Mouse (Mus musculus): ENCODE measurements at regions not wholly inside any gene's neighbourhood (a gene's known extent, or its start where the extent isn't known, plus 50 kb on each side); places are given as distances from the start of the nearest gene placed in this dataset.
"Not testable (repeated sequence)": the region's sequence is repeated elsewhere in the genome, so short reads cannot be mapped to it uniquely, and the experiment has no call there.

DNA sequence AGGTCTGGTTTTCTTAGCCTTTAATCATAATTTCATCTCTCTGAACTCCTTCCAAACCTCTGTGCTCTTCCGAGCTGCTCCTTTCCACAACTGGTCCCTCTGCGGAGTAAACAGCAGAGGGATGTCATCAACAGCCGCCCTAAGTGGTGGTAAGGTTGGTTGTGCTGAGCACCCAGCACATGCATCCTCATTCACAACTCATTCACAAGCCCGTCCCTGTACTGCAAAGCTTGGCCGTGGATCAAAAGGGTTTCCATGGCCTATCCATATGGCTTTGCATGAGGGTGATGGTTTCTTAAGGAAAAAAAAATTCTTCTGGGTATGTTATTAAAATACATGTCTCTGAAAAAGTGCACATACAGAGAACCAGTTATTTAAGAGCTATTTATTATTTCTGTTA lies 828.6 kb upstream of the Sox9 start:
- in situ Hi-C loops (cut with MboI, MseI): no loop called here

DNA sequence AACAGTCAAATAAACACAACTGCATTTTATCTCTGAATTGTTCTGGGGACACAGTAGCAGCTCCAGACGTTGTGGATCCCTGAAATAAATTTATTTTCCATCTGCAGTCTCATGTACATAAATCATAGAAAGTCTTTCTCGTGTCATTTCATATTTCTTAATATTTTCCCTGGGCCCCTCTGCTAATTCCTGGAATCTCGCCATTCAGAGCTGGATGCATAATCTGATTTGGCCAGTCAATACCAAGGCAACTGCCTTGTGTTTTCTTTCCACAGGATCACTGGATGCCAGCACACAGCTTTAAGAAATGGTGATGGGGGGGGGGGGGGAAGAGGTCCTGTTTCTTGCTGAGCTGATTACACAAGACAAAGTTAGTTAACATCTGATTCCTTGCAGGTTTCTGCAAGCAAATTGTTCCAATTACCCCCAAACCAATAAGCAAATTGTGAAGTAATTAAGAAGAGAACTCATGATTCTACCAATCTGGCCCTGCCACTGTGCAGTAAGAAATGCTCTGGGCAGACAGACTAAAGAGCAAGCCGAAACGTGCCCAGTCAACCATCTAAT lies 824.2 kb upstream of the Sox9 start:
- in situ Hi-C loops (cut with MboI, MseI): no loop called here

- in situ Hi-C loops (cut with MboI, MseI): no loop called here
These were observed 820.8 kb upstream of the Sox9 start for GRCm38 (mm10) chr11:111961047-111961837.

- in situ Hi-C loops (cut with MboI, MseI): no loop called here
These were observed 820.2 kb upstream of the Sox9 start for GRCm38 (mm10) chr11:111961846-111962245.

DNA sequence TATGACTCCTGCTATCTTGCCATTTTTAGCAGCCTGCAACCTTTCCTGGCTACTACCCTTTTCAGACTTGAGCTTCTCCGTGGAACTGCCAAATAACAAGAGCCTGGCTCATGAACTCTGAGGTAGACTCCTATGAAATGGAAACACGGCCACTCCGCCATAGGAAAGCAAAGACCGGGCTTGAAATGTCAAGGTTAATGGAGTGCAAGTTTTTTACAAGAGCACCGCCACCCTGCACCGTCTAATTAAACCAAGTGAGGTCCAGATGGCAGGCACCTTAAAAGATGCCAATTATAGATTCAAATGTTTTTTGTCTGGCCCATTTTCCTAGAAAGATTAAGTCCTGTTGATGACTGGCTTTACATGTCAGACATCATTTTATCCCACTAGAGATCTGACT lies 818.0 kb upstream of the Sox9 start:
- in situ Hi-C loops (cut with MboI, MseI): no loop called here

- in situ Hi-C loops (cut with MboI, MseI): no loop called here
These were observed 815.6 kb upstream of the Sox9 start for GRCm38 (mm10) chr11:111966401-111966800.

GRCm38 (mm10) chr11:111971001-111971400 lies 811.0 kb upstream of the Sox9 start:
- in situ Hi-C loops (cut with MboI, MseI): no loop called here

DNA sequence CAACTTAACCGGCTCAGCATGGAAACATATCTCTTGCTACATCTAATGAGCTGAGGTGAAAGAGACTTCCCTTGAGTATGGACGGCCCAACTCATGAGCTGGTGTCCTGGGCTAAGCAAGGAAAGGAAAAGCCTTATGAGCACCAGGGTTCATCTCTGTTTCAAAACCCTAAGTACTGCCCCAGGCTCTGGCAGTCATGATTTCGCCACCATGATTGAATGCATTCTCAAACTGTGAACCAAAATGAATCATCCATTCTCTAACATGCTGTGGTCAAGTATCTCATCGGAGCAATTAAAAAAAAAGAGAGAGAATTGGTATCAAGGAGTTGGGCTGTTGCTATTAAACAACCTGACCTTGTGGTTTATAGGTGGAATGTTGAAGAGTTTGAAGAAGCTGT lies 803.4 kb upstream of the Sox9 start:
- in situ Hi-C loops (cut with MboI, MseI): loop anchor here (5.0 kb wide), 1 partner anchor 86 kb away; no protein-coding TSS in a partner anchor

DNA sequence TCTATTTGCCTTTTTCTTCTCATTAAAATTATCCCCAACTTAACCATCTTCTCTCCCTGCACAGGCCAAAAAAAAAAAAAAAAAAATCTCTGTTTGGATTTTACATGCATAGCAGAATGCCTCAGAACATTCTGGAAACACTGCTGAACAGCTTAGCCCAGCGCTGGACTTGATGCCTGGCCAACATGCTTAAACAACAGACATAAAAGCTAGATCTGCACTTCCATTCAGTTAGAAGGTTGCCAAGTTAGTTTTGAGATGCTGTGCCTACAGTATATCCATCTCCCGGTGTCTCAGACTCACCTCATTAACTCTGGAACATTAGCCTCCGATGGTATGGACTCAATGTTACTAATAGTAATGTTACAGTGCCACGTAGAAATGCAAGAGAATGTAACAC lies 785.6 kb upstream of the Sox9 start:
- in situ Hi-C loops (cut with MboI, MseI): no loop called here

- in situ Hi-C loops (cut with MboI, MseI): not testable (repeated sequence)
These were observed 771.2 kb upstream of the Sox9 start for GRCm38 (mm10) chr11:112010848-112011247.

GRCm38 (mm10) chr11:112017906-112018305 lies 764.1 kb upstream of the Sox9 start:
- in situ Hi-C loops (cut with MboI, MseI): no loop called here

- in situ Hi-C loops (cut with MboI, MseI): no loop called here
These were observed 754.0 kb upstream of the Sox9 start for GRCm38 (mm10) chr11:112028031-112028430.

DNA sequence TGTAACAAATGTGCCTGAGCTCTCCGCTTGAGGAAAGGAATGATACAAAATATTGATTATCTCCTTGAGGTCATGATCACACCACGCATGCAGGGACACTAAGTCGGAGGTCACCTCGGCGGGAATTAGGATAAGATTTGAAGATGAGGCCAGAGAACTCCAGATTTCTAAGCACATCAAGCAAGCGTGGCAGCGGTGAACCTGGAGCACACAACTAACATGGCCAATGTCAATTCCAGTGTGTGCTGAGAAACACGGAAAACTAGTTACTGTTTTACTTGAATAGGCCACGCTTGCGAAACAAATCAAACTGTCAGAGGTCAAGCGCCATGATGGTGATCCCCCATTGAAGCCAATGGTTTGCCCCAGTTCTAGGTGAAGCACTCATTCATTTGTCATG lies 743.3 kb upstream of the Sox9 start:
- in situ Hi-C loops (cut with MboI, MseI): no loop called here

GRCm38 (mm10) chr11:112044455-112044854 lies 737.6 kb upstream of the Sox9 start:
- in situ Hi-C loops (cut with MboI, MseI): no loop called here

DNA sequence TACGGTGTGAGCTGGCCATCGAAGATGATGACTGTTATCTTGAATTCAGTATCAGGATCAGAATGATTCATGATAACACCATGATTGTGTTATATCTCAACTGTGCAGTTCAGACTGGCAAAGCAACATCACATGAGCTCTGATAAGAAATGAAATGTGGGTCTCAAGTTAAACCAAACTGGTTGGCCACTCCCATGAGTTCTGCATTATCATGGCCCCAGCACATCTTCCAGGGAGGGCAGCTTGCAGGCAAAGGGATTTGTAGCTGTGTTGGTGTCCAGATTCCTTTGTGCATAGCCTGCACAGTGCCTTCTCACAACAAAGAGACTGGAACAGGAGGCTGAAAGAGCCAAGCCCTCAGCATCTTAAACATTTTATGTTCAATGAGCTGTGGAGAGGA lies 736.7 kb upstream of the Sox9 start:
- in situ Hi-C loops (cut with MboI, MseI): no loop called here

DNA sequence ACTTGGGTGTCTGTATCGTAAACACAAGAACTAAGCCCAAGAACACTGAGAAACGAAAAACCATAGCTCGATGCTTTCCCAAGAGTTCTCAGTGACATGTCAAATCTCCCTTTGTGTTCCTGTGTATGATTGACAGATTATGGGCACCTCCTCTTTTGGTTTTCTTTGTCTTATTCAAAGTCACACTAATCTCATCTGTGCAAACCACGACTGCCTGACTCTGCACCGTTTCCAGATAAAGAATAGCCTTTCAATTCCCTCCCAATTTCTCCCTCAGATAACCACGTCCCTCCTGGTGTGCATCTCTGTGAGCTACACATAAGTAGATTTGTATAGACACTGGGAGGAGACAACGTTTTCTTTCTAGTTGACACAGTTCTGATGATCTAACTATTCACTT lies 731.7 kb upstream of the Sox9 start:
- in situ Hi-C loops (cut with MboI, MseI): loop anchor here (25.0 kb wide), 1 partner anchor 1312 kb away; no protein-coding TSS in a partner anchor

DNA sequence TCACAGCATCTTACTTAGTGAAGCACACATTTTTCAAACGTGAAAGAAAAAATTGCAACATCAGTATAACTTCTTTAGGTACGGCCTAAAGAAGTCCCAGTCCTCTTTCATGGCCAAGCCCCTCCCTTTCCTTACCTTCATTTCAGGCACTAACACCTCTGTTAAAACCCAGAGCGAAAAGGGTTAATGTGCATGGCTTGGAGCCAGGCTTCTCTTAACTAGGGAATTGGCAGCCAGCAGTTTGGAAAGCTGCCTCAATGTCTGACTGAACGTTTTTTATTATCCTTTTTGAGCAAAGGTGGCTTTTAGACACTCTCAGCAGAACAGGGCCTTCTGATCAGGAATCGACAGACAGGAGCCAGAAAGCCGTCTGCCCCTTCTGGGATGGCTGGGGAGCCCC lies 726.4 kb upstream of the Sox9 start:
- in situ Hi-C loops (cut with MboI, MseI): loop anchor here (25.0 kb wide), 1 partner anchor 1307 kb away; no protein-coding TSS in a partner anchor

DNA sequence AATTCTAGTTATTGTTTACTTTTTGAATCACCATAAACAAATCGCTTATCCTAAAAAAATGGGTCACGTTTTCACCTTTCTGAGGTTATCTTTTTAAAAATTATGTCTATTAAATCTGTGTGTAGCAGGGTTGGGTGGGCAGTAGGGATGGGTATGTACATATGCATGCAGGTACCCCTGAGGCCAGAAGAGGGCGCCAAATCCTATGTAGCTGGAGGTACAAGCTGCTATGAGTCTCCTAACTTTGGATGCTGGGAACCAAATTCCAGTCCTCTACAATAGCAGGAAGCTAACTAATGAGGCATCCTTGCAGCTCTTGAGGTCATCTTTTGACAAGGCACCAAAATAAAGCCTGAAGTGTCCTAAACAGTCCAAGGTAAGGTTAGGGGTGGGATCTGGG lies 714.8 kb upstream of the Sox9 start:
- in situ Hi-C loops (cut with MboI, MseI): loop anchor here (25.0 kb wide), 1 partner anchor 1295 kb away; no protein-coding TSS in a partner anchor

DNA sequence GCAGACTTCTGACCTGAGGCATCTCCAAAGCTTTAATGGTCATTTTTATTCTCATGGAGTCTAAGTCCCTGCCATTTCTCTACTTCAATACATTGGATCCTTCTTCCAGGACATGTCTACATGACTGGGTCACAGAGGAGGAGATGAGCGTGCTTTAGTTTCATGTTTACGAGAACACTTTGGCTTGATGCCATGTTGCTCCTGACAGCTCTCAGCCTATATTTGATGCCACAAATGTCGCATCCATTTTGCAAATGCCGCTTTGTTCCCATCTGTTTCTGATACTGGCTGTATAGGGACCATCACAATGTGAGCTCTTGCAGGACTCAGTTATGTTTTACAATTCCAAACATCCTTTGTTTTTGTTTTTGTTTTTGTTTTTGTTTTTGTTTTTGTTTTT lies 713.2 kb upstream of the Sox9 start:
- in situ Hi-C loops (cut with MboI, MseI): loop anchor here (25.0 kb wide), 1 partner anchor 1293 kb away; no protein-coding TSS in a partner anchor

DNA sequence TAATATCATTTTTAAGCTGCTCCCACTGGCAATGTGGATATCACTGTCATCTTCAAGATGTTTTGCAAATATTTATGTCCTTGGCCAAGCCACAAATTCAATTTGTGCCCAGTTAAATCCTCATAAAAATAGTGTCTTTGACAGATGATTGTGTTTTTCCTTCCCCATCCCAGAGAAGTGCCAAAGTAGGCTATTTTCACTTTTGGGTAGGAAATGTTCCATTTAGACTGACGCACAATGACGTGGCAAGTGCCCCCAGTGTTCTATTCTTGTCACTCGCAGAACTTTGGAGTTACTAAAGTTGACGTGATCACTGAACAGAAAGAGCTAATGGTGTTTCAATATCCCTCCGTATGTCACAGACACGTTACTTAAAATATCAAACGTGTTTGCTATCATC lies 710.5 kb upstream of the Sox9 start:
- in situ Hi-C loops (cut with MboI, MseI): loop anchor here (25.0 kb wide), 1 partner anchor 1291 kb away; no protein-coding TSS in a partner anchor

GRCm38 (mm10) chr11:112081386-112081785 lies 700.6 kb upstream of the Sox9 start:
- in situ Hi-C loops (cut with MboI, MseI): no loop called here

- in situ Hi-C loops (cut with MboI, MseI): no loop called here
These were observed 699.0 kb upstream of the Sox9 start for GRCm38 (mm10) chr11:112083019-112083418.

DNA sequence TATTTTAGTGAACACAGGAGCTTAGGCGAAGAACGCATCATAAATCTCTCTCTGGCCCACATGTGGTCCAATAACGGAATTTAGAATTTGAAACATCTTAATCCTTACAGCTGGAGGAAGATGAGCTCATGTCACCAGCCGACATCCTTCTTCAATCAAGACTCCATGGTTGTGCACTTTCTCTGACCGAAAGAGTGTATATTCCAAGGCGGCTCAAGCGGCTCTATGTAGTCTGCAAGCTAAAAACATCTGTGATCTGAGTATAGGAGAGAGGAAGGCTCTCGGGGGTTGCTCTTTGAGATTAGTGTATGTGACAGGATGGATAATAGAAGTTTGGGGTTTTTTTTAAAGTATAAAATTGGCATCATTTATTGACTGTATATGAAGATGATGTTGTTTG lies 689.9 kb upstream of the Sox9 start:
- in situ Hi-C loops (cut with MboI, MseI): no loop called here

Data from T-helper 2 cell (primary cell).